Mouse (Mus musculus): ENCODE results near the gene Cpm. TPM values are rescaled to one million over a fixed set of nuclear protein-coding genes. Genes with fewer than 3 reads are reported as not detected.

Gene Cpm
- total and polyA plus RNA-seq, 3 experiments = 2.8 to 4.0 (median 3.5) TPM

DNA sequence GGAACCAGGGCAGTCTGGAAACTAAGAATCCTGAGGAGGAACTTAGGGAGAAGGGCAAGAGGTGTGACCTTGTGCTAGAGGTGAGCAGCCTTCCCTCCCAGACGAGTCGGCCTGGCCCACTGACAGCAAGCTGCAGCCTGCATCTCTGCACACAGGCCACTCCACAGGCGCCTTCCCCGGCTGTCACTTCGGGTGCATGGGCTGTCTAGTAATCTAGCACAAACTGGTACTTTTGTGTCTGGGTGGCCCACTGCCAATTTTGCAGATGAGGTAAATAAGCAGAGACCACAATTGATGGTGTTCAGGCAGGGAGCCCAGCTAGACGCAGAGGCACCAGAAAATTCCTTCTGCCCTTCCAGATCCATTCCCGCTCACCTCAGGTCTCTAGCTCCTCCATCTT is 43.4 kb downstream of the Cpm start:
- intact Hi-C loops (cut with DNase I) = loop anchor here (10.0 kb wide), 1 partner anchor 298 kb away; no protein-coding TSS in a partner anchor
- TF ChIP-seq EP300 (IDR thresholded peaks at IDR 0.05; ENCODE audit: insufficient read depth, low read depth, low read length) (no peak), POLR2A (IDR thresholded peaks at IDR 0.05; ENCODE audit: insufficient read depth, low read depth, low read length) (no peak), CTCF (IDR thresholded peaks at IDR 0.05) (no peak)
- 58% methylated on average over 7 of the region's 7 CpGs for WGBS

DNA sequence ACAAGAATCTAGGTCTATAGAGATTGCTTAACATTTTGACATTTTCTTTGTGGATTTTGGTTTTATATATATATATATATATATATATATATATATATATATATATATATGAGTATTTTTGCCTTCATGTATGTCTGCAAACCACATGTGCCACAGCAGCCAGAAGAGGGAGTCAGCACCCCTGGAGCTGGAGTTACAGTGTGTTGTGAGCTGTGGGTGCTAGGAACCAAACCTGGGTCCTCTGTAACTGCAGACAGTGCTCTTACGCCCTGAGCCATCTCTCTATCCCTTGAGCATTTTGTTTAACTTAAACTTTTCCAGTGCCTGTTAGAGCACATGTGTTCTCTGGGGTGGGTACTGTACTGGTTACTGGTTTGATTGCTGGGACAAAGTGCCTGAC is 44.6 kb downstream of the Cpm start:
- H3K27ac ChIP-seq = no peak overlapping the region
- TF ChIP-seq CTCF (IDR thresholded peaks at IDR 0.05) (no peak), EP300 (IDR thresholded peaks at IDR 0.05; ENCODE audit: insufficient read depth, low read depth, low read length) (no peak), POLR2A (IDR thresholded peaks at IDR 0.05; ENCODE audit: insufficient read depth, low read depth, low read length) (no peak)
- no peaks in the 10 kb centered on the region for H3K27me3 ChIP-seq (ENCODE audit: control insufficient read depth, insufficient read depth, low read length)
- no peak overlapping the region for H3K9ac ChIP-seq (ENCODE audit: low read depth, low read length)
- no peak for DNase-seq
- H3K79me2 ChIP-seq (replicated peaks; ENCODE audit: control insufficient read depth, insufficient read depth, low read length) = no peaks in the 10 kb centered on the region
- H3K4me3 ChIP-seq = no peak overlapping the region
- intact Hi-C loops (cut with DNase I) = loop anchor here (10.0 kb wide), 1 partner anchor 299 kb away; no protein-coding TSS in a partner anchor
- H3K4me1 ChIP-seq (ENCODE audit: control insufficient read depth, insufficient read depth, low read length) = no peaks in the 10 kb centered on the region; the same call in 1 of the 2 replicates
- H3K36me3 ChIP-seq (ENCODE audit: control insufficient read depth, insufficient read depth, low read length) = no peaks in the 10 kb centered on the region
- 96% methylated on average over 1 of the region's 1 CpGs for WGBS

More for the DNA sequence above, 43.4 kb downstream of the Cpm start:
- no peak for DNase-seq
- Histone ChIP-seq H3K79me2 (replicated peaks; ENCODE audit: control insufficient read depth, insufficient read depth, low read length) (no peaks in the 10 kb centered on the region), H3K27ac (no peak overlapping the region), H3K36me3 (ENCODE audit: control insufficient read depth, insufficient read depth, low read length) (no peaks in the 10 kb centered on the region), H3K4me3 (no peak overlapping the region), H3K27me3 (ENCODE audit: control insufficient read depth, insufficient read depth, low read length) (no peaks in the 10 kb centered on the region), H3K4me1 (ENCODE audit: control insufficient read depth, insufficient read depth, low read length) (no peaks in the 10 kb centered on the region; the same call in 1 of the 2 replicates), H3K9ac (ENCODE audit: low read depth, low read length) (no peak overlapping the region)

GRCm38 (mm10) chr10:117674359-117675019 is 45.2 kb downstream of the Cpm start:
- WGBS = 85% methylated on average over 3 of the region's 3 CpGs
- no peaks in the 10 kb centered on the region; the same call in 1 of the 2 replicates for H3K4me1 ChIP-seq (ENCODE audit: control insufficient read depth, insufficient read depth, low read length)
- H3K79me2 ChIP-seq (replicated peaks; ENCODE audit: control insufficient read depth, insufficient read depth, low read length) = no peaks in the 10 kb centered on the region
- TF ChIP-seq CTCF (IDR thresholded peaks at IDR 0.05) = no peak
- no peak for TF ChIP-seq POLR2A (IDR thresholded peaks at IDR 0.05; ENCODE audit: insufficient read depth, low read depth, low read length)
- TF ChIP-seq EP300 (IDR thresholded peaks at IDR 0.05; ENCODE audit: insufficient read depth, low read depth, low read length) = no peak
- intact Hi-C loops (cut with DNase I) = loop anchor here (5.0 to 10.0 kb wide), 3 partner anchors 107 to 300 kb away; no protein-coding TSS in a partner anchor
- DNase-seq = no peak
- H3K27me3 ChIP-seq (ENCODE audit: control insufficient read depth, insufficient read depth, low read length) = no peaks in the 10 kb centered on the region
- H3K36me3 ChIP-seq (ENCODE audit: control insufficient read depth, insufficient read depth, low read length) = no peaks in the 10 kb centered on the region
- no peak overlapping the region for H3K4me3 ChIP-seq
- no peak overlapping the region for H3K27ac ChIP-seq
- no peak overlapping the region for H3K9ac ChIP-seq (ENCODE audit: low read depth, low read length)

GRCm38 (mm10) chr10:117675096-117676035 is 46.1 kb downstream of the Cpm start:
- Histone ChIP-seq H3K4me1 (ENCODE audit: control insufficient read depth, insufficient read depth, low read length) (no peaks in the 10 kb centered on the region; the same call in 1 of the 2 replicates), H3K9ac (ENCODE audit: low read depth, low read length) (no peak overlapping the region)

DNA sequence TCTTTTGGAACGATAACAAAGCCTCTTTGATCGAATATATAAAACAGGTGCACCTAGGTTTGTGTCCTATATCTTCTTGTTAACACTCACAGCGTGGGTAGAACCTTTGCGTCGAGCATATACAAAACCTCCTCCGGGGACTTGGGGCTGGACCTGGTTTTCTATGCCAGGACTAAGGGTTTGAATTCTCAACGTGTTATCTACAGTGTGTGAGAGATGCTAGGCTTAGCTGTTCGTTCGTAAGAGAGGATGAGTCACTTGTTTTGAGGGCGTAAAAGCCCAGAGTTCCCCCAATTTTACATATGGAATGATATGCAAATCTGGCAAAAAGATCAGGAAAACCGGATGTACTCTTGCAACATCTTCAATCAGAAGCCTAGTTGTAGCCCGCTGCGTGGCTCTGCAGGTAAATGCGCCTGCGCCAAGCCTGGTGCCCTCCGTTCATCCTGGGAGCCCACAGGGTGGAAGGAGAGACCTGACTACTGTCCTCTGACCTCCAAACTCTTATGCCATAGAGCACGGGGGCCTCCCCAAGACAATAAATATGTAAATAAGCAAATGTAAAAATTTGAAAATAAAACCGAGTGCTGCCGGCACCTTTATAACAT is 46.8 kb downstream of the Cpm start:
- Histone ChIP-seq H3K9ac (ENCODE audit: low read depth, low read length) (peak overlapping the region; percentile 49; the same call in 1 of the 2 replicates), H3K4me1 (ENCODE audit: control insufficient read depth, insufficient read depth, low read length) (no peaks in the 10 kb centered on the region; the same call in 1 of the 2 replicates), H3K36me3 (ENCODE audit: control insufficient read depth, insufficient read depth, low read length) (no peaks in the 10 kb centered on the region), H3K79me2 (replicated peaks; ENCODE audit: control insufficient read depth, insufficient read depth, low read length) (no peaks in the 10 kb centered on the region), H3K4me3 (peak overlapping the region; percentile 3; the same call in 1 of the 2 replicates), H3K27me3 (ENCODE audit: control insufficient read depth, insufficient read depth, low read length) (no peaks in the 10 kb centered on the region), H3K27ac (no peak overlapping the region; the same call in 1 of the 2 replicates)
- intact Hi-C loops (cut with DNase I) = loop anchor here (1.0 to 10.0 kb wide), 5 partner anchors 47 to 301 kb away; partner anchors contain the start of gene Cpm
- no peak for DNase-seq
- TF ChIP-seq EP300 (IDR thresholded peaks at IDR 0.05; ENCODE audit: insufficient read depth, low read depth, low read length) = no peak
- TF ChIP-seq POLR2A (IDR thresholded peaks at IDR 0.05; ENCODE audit: insufficient read depth, low read depth, low read length) = no peak
- TF ChIP-seq CTCF (IDR thresholded peaks at IDR 0.05) = no peak
- WGBS = 27% methylated on average over 19 of the region's 19 CpGs

More at GRCm38 (mm10) chr10:117675096-117676035, 46.1 kb downstream of the Cpm start:
- 36% methylated on average over 20 of the region's 20 CpGs for WGBS
- intact Hi-C loops (cut with DNase I) = loop anchor here (1.0 to 10.0 kb wide), 5 partner anchors 47 to 301 kb away; partner anchors contain the start of gene Cpm
- H3K4me3 ChIP-seq = peak overlapping the region; percentile 3; the same call in 1 of the 2 replicates
- H3K27me3 ChIP-seq (ENCODE audit: control insufficient read depth, insufficient read depth, low read length) = no peaks in the 10 kb centered on the region
- no peaks in the 10 kb centered on the region for H3K36me3 ChIP-seq (ENCODE audit: control insufficient read depth, insufficient read depth, low read length)
- H3K79me2 ChIP-seq (replicated peaks; ENCODE audit: control insufficient read depth, insufficient read depth, low read length) = no peaks in the 10 kb centered on the region
- TF ChIP-seq EP300 (IDR thresholded peaks at IDR 0.05; ENCODE audit: insufficient read depth, low read depth, low read length) (no peak), CTCF (IDR thresholded peaks at IDR 0.05) (no peak), POLR2A (IDR thresholded peaks at IDR 0.05; ENCODE audit: insufficient read depth, low read depth, low read length) (no peak)
- DNase-seq = peak; percentile 54 to 60
- no peak overlapping the region for H3K27ac ChIP-seq

All from heart, adult 2 months (tissue).